Mouse (Mus musculus) liver, postnatal 0 days (tissue): ENCODE data around the gene Spock1.

Experiments used
- CTCF ChIP-seq: sonication (generic); IDR thresholded peaks from 2 replicates; pipeline ENCODE4 v1.5.1; 2016; ENCODE audit warnings: antibody characterized with exemption, low read depth
- EP300 ChIP-seq: IDR thresholded peaks from 2 replicates; pipeline ENCODE4 v1.6.1; 2016; ENCODE audit warnings: antibody characterized with exemption, low read depth, mild to moderate bottlenecking

GRCm38 (mm10) chr13:57736060-57736459 is 172.1 kb downstream of the Spock1 start:
- TF ChIP-seq CTCF (no peak), EP300 (no peak)
